Mouse (Mus musculus) A20 (cell line): ENCODE results near the gene Fam3a.
"Not testable (repeated sequence)": the region's sequence is repeated elsewhere in the genome, so short reads cannot be mapped to it uniquely, and the experiment has no call there.

Source experiments
- DNase-seq: peaks from one replicate; pipeline ENCODE4 v3.0.0-alpha.2; 2011; ENCODE audit warnings: low read depth, low spot score

Fam3a gene

GRCm38 (mm10) chrX:74392535-74393443 is at the start of gene Fam3a, which contains the start of gene Ikbkg:
Fam3a (minus strand) TSS chrX:74393272.
Ikbkg (plus strand) TSS chrX:74393290.
- peak; percentile 90 for DNase-seq

DNA sequence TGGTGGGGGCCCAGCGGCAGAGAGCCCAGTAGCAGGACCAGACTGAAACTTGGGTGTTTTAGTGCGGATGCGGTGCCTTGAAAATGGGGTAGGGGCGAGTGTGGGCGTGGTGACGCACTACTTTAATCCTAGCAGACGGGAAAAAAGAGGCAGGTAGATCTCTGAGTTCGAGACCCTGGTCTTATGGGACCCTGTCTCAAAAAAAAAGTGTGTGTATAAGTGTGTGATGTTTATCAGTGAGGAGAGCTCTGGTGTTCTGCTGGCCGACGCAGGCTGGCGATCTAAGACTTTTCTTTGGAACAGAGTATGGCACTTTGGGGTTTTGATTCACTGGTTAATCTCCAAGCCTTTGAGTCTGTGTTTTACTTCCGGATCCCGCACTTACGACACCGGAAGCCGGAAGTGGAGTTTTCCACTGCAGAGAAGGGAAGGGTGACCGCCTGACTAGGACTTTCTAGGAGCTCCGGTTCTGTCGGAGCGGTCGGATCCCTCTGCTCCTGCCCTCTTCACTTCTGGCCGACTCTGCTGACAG is 36.3 kb upstream of the Fam3a start:
- DNase-seq = peak; percentile 88

DNA sequence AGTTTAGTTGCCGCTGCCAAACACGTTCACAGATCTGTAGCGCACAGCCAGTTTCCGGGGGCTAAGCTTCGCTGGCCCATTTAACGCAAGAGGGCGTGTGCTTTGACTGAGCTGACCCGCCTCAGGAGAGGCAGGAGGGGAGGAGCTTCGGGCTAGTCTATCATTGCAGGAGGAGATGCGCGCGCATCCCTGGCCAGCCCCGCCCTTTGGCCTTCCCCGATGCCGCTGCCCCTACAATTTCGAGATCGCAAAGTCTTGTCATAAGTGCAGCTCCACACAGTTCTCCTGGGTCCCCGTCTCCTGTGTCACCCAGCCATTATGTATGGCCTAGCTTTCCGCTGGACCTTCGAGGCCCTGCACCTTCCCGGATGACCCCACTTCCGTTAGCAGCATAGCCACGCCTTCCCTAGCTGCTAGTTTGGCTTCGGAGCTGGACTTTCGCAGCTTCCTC is 35.8 kb upstream of the Fam3a start, which contains the start of gene G6pdx:
TSS of gene G6pdx (minus strand) at position 369 of the 451 bp plus-strand sequence.
- peak; percentile 93 for DNase-seq

DNA sequence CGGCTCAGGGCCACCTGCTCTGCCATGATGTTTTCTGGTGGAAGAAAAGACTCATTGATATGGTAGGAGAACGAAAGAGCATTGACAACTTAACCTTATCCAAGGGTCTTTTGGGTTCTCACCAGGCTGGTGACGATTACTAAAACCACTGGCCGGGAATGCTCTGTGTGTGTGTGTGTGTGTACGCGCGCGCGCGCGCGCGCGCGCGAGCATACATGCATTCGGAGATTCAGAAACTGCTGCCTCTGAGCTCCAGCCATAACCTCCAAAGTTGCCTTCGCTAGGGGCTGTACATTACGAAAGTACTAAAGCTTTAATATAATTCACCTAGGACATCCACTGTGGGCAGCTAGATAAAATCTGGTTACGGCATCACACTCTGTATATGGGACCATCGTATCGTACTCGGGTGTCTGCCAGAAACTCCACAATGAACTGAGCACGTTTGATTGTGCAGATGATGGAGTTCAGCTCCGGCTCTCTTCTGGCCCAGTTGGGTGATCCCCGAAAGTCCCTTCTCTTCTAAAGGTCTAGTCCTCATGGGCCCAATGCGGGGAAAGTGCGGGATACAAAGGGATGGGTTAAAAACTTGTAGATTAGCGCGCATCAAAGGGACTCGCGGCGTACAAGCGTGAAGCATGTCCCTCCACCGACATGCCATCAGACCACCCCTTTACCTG is 35.2 kb upstream of the Fam3a start:
- DNase-seq = peak; percentile 38

GRCm38 (mm10) chrX:74427116-74427515 is 34.0 kb upstream of the Fam3a start:
- DNase-seq = peak; percentile 3

DNA sequence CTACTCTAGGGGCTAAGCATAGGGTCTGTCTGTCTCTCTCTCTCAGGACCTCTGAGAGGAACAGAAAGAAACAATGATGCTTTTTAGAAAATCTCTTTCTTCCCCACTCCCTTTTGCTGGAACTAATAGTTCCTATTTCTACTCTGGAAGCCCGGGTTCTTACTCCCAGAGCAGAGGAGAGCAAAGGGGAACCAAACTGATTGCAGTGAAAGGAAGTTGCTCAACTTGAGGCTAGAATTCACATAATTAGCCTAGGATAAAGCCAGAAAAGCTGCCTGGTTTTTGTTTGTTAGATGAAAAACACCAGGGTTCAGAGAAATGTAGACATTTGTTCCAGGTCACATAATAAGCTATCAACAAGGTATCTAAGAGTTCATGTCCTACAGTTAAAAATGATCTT is 33.2 kb upstream of the Fam3a start:
- peak; percentile 10 for DNase-seq

GRCm38 (mm10) chrX:74425195-74425594 is 32.1 kb upstream of the Fam3a start:
- no peak for DNase-seq

DNA sequence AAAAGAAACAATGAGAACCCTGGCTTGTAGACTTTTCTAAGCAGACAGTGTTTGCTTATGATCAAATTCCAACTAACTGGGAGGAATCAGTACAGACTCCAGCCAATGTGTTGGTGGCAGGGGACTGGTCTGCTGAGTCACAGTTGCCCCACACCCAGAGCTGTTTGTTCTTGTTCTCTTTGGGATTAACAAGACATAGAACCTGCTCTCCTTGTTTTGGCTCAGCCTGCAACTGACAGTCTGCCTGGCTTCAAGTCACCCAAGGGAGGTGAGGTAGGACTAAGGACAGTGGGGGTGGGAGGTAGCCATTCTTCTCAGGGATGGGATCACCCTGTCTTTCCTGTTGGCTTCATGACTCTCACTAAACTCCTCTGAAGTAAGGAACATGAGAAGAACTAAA is 31.4 kb upstream of the Fam3a start:
- no peak for DNase-seq

- DNase-seq = peak; percentile 64
Measured at GRCm38 (mm10) chrX:74413377-74413776, 20.3 kb upstream of the Fam3a start.

DNA sequence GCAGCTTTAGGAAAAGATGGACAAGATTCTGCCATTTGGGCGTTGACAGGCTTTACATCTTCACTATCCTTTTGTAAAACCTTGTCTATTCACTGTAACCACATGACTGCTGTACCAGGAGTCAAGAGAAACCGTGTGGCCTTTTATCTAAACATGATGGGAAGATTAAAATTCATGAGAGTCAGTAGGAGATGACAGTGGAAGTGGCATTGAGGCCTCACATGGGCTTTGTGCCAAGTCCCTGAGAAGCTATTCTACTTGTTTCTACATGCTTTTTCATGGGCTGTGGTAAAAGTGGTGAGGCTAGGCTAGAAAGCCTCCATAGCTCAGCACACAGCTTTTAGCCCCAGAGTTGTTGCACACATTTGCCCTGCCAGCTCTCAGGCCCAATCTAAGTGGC is 15.3 kb upstream of the Fam3a start:
- DNase-seq = no peak

DNA sequence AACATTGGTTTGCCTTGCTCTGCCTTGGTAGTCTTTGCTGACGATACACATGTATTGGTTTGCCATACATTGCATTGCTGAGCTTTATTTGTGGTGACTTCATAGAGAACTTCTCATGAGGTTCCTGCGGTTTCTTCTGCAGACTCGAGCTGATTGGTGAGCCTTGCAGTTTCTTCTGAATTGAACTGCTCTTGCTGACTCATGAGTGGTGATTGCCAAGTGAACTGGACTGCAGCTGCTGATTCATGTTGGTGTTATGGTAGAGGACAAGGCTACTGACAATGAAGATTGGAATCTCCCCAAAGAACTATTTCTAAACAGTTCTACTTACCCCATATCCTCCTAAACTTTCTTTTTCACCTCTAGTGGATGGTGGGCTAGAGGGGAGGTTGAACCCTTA is 7.1 kb upstream of the Fam3a start:
- no peak for DNase-seq

GRCm38 (mm10) chrX:74388153-74388552 is 4.9 kb downstream of the Fam3a start:
- DNase-seq = no peak

GRCm38 (mm10) chrX:74384451-74384850 is 8.6 kb downstream of the Fam3a start:
- DNase-seq = no peak

DNA sequence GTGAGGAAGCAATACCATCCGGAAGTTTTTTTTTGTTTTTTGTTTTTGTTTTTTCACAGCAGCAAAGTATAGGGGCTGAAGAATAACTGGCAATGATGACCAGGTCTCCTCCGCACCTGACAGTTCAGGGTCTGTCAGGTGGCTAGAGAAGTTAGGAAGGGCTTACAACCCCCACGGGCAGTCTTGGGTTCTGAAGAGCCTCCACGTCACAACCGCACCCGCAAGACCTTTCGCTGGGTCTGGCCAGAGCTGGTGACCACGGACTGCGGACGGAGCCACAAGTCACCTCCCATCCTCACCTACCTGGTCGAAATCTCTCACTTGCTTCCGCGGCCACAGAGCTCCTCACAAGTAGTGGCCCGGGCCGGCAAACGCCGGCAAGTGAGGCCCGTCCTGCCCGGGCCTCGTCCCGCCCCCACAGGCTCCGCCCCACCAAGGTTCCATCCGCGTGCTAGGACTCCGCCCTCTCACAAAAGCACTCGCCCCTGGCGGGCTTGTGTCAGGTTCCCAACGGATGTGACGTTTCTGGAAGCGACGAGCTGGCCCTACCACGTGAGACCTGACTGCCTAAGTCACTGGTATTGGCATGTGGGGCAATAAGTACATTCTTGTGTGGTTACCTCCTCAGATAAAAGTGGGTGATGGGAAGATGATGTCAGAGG is 20.1 kb downstream of the Fam3a start, which contains the start of the genes Ubl4a and Slc10a3:
TSS of gene Ubl4a (minus strand) at position 331 of the 662 bp plus-strand sequence.
TSS of gene Slc10a3 (minus strand) at position 462 of the 662 bp plus-strand sequence.
- peak; percentile 90 for DNase-seq

DNA sequence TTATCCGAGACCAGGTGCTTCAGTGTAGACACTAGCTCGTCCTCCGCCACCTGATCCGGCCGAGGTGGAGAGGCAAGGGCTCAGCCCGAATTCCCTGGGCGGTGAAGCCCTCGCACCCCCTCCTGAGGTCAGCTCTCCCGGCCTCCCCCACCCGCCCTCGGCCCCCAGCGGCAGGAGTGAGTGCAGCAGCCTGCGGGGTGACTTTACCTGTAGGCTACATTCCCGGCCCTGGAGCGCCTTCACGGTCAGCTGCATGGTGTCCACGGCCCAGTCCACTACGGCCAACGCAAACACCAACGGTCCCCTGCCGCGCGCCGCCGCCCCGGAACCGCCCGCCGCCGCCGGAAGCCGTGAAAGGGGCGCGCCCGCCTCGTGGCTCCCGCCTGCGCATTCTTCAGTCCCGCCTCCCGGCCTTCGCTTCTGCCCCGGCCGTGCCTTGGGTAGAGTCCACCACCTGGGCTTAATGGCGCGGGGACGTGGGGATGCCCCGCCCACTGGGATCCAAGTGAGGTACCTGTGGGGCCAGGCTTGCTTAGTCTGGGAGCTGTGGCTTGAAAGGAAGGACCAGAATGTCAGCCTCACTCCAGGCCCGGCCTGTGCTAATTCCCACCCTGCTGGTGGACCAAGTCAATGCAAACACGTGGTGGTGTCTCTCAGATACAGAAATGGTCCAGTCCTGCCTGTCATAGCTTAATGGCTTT is 24.7 kb downstream of the Fam3a start:
- DNase-seq = peak; percentile 81

- DNase-seq = no peak
Measured at GRCm38 (mm10) chrX:74367512-74367911, 25.6 kb downstream of the Fam3a start.

GRCm38 (mm10) chrX:74359171-74359570 is 33.9 kb downstream of the Fam3a start:
- DNase-seq = no peak

- DNase-seq = not testable (repeated sequence)
Measured at GRCm38 (mm10) chrX:74357069-74357468, 36.0 kb downstream of the Fam3a start.

- DNase-seq = peak; percentile 83
Measured at GRCm38 (mm10) chrX:74353467-74353770, 39.7 kb downstream of the Fam3a start, which contains the start of gene Lage3. Lage3 (minus strand) TSS chrX:74353618.

- DNase-seq = peak; percentile 19
Measured at GRCm38 (mm10) chrX:74352645-74353466, 40.2 kb downstream of the Fam3a start.
